18 mouse cellular contexts compared by ENCODE assay signal in the genomic region with DNA sequence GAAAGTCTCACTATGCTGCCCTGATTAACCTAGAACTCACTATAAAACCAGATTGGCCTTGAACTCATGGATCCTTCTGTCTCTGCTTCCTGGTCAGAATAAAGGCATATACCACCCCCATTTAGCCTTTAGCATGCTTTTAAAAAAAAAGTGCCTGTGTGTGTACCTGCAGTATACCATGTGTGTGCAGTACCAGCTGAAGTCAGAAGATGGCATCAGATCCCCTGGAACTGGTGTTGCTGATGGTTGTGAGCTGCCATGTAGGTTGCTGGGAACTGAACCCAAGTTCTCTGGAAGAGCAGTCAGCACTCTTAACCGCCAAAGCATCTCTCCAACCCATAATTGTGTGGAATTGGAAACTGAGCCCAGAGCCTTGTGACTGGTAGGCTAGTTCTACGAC. TPM values are rescaled to one million over a fixed set of nuclear protein-coding genes. Genes with fewer than 3 reads are reported as not detected.
A peak's percentile ranks its signal among the peaks of the same experiment; 100 is the strongest.
DNase-seq lines count a peak whose midpoint lies in the region; ATAC-seq and TF ChIP-seq lines count a peak whose summit lies in the region.
"Had no signal": no experiment of that assay in that cellular context is flagged by ENCODE, and none has a peak within 500 bp of the region (broad histone marks: within the 10 kb centered on the region; RNA-seq: fewer than 3 reads in every experiment).

No protein-coding gene starts in this region.

- intact Hi-C loops in gastrocnemius, adult 2 months (cut with DNase I) = no loop called here

- ATAC-seq in liver, embryonic 14.5 days (ENCODE audit: insufficient read depth) = no peak
- no peak for ATAC-seq in heart, embryonic 11.5 days (replicated peaks; ENCODE audit: insufficient number of reproducible peaks, low FRiP score, low TSS enrichment)
- no peak for ATAC-seq in inflammation-experienced regulatory T-cells, adult 6 months

- H3K9ac ChIP-seq in liver, embryonic 14.5 days (replicated peaks) = no peak overlapping the region
- H3K9ac ChIP-seq in heart, embryonic 11.5 days (ENCODE audit: low read depth, low read length) = no peak overlapping the region
- H3K9ac ChIP-seq: heart, embryonic 12.5 days; kidney, embryonic 15.5 days; limb, embryonic 12.5 days; midbrain, embryonic 12.5 days had no signal

- H3K4me1 ChIP-seq in liver, embryonic 14.5 days (replicated peaks; ENCODE audit: control insufficient read depth in 2 of 2, insufficient read depth in 2 of 2, low read length in 1 of 2) = no peaks in the 10 kb centered on the region
- no peaks in the 10 kb centered on the region for H3K4me1 ChIP-seq in heart, embryonic 11.5 days (ENCODE audit: control insufficient read depth, insufficient read depth, low read length)
- H3K4me1 ChIP-seq: forebrain, embryonic 10.5 days; heart, embryonic 12.5 days; midbrain, embryonic 12.5 days had no signal

- no peak for DNase-seq in gastrocnemius, adult 2 months
- DNase-seq in gastrocnemius, adult 18-20 months (ENCODE audit: low spot score) = no peak
- no peak for DNase-seq in liver, embryonic 14.5 days (ENCODE audit: low read depth in 3 of 3, low spot score in 3 of 3)
- no peak for DNase-seq in liver
- DNase-seq in ES-CJ7 (ENCODE audit: low read depth, low spot score) = peak; percentile 69
- DNase-seq in induced T-regulatory cell, adult 2 months (ENCODE audit: low read depth) = peak; percentile 54
- DNase-seq: cerebellum, adult 9-10 months; gastrocnemius, postnatal 36 days; heart, postnatal 36 days; right cerebral cortex, postnatal 14 days had no signal

- H3K27ac ChIP-seq in gastrocnemius, adult 2 months = no peak overlapping the region
- no peak overlapping the region for H3K27ac ChIP-seq in liver, embryonic 14.5 days
- H3K27ac ChIP-seq in heart, embryonic 11.5 days (ENCODE audit: low read depth, low read length) = no peak overlapping the region
- H3K27ac ChIP-seq: forebrain, embryonic 10.5 days; kidney, embryonic 15.5 days; limb, embryonic 12.5 days; macrophage; midbrain, embryonic 12.5 days had no signal

- H3K9me3 ChIP-seq in liver, embryonic 14.5 days (ENCODE audit: control insufficient read depth, low read length) = no peaks in the 10 kb centered on the region
- H3K9me3 ChIP-seq in heart, embryonic 11.5 days (replicated peaks; ENCODE audit: control insufficient read depth, low read length) = 0 out of 2 replicates have a peak, but pooled peaks cover 4% of the 10 kb centered on the region
- H3K9me3 ChIP-seq: forebrain, embryonic 10.5 days; heart, embryonic 12.5 days; kidney, embryonic 15.5 days had no signal

- TF ChIP-seq CTCF in gastrocnemius, adult 2 months (IDR thresholded peaks at IDR 0.05) = peak; percentile 10; the same call in 1 of the 2 replicates
- TF ChIP-seq CTCF in liver, embryonic 14.5 days (IDR thresholded peaks at IDR 0.05; ENCODE audit: low read depth) = peak; percentile 49; the same call in 1 of the 2 replicates

- no peaks in the 10 kb centered on the region for H3K27me3 ChIP-seq in liver, embryonic 14.5 days (ENCODE audit: control insufficient read depth, insufficient read depth, low read length)
- no peaks in the 10 kb centered on the region for H3K27me3 ChIP-seq in heart, embryonic 11.5 days (ENCODE audit: control insufficient read depth, insufficient read depth, low read length)
- H3K27me3 ChIP-seq: heart, embryonic 12.5 days; kidney, embryonic 15.5 days; limb, embryonic 12.5 days; midbrain, embryonic 12.5 days had no signal

- H3K4me3 ChIP-seq in gastrocnemius, adult 2 months = no peak overlapping the region
- no peak overlapping the region for H3K4me3 ChIP-seq in liver, embryonic 14.5 days (ENCODE audit: insufficient read depth in 1 of 2, low read depth in 2 of 2, low read length in 2 of 2)
- no peak overlapping the region for H3K4me3 ChIP-seq in heart, embryonic 11.5 days (ENCODE audit: low read depth, low read length)
- H3K4me3 ChIP-seq: forebrain, embryonic 10.5 days; heart, embryonic 12.5 days; kidney, embryonic 15.5 days; limb, embryonic 12.5 days; midbrain, embryonic 12.5 days had no signal

- H3K4me2 ChIP-seq in liver, embryonic 14.5 days (ENCODE audit: low read depth) = no peak overlapping the region
- no peak overlapping the region for H3K4me2 ChIP-seq in heart, embryonic 11.5 days
- H3K4me2 ChIP-seq: heart, embryonic 12.5 days; kidney, embryonic 15.5 days; limb, embryonic 12.5 days; midbrain, embryonic 12.5 days had no signal

- TF ChIP-seq EP300 in liver, embryonic 14.5 days (IDR thresholded peaks at IDR 0.05; ENCODE audit: low read depth) = no peak

- no peaks in the 10 kb centered on the region for H3K36me3 ChIP-seq in liver, embryonic 14.5 days (replicated peaks; ENCODE audit: control insufficient read depth, insufficient read depth, low read depth)
- H3K36me3 ChIP-seq in heart, embryonic 11.5 days (ENCODE audit: control insufficient read depth, insufficient read depth, low read length) = no peaks in the 10 kb centered on the region
- H3K36me3 ChIP-seq: forebrain, embryonic 10.5 days; kidney, embryonic 15.5 days; limb, embryonic 12.5 days; midbrain, embryonic 12.5 days had no signal

- 79% methylated on average over 2 of the region's 2 CpGs for WGBS in liver, embryonic 14.5 days (ENCODE audit: insufficient replicate concordance)
- WGBS in heart, embryonic 11.5 days (ENCODE audit: insufficient replicate concordance) = 92% methylated on average over 2 of the region's 2 CpGs

RNA-seq across cellular contexts. Expression of gene P2rx4, which starts 9.4 kb away (rescaled TPM):
- 1 to 10 TPM; 3.8 to 5.5 TPM for total RNA-seq in gastrocnemius, adult 2 months (2021)
- 1 to 10 TPM; 3.8 to 5.3 TPM for total RNA-seq in gastrocnemius, adult 18-20 months (2021)
- polyA plus RNA-seq in liver, embryonic 14.5 days (2012; rRNA removed) = 10.3 and 12.2 TPM in 2 replicates
- 19.9 and 20.7 TPM in 2 replicates for polyA plus RNA-seq in liver, embryonic 14.5 days (2014; fragmentation: Nextera tagmentation; extraction: Ambion mirVana)
- polyA plus RNA-seq in heart, embryonic 11.5 days (2014; fragmentation: Nextera tagmentation; extraction: Ambion mirVana) = 13.1 and 13.8 TPM in 2 replicates
- polyA plus RNA-seq in inflammation-experienced regulatory T-cells, adult 6 months (2017; shearing (Covaris generic)) = 10 to 100 TPM; 24.6 to 46.1 (median 34.3) TPM

Comparison
In these comparisons a context has a peak if more than half of its experiments do, and no peak if none do; other contexts are left out.
1. DNase-seq: peak in ES-CJ7 (single experiment) and induced T-regulatory cell, adult 2 months (single experiment); none in gastrocnemius, adult 2 months (single experiment), gastrocnemius, adult 18-20 months (single experiment), liver, embryonic 14.5 days (0 of 3) and liver (single experiment).